Mouse (Mus musculus) hindbrain, postnatal 0 days (tissue): ENCODE results near the gene Ift74. TPM values are rescaled to one million over a fixed set of nuclear protein-coding genes. Genes with fewer than 3 reads are reported as not detected.

ENCODE experiments used
- ATAC-seq: fragments of 200-750 bp; cut with Nextera tagmentation; 2 replicates; pipeline ENCODE4 v1.8.0; 2017; ENCODE audit warnings: mild to moderate bottlenecking, moderate TSS enrichment, moderate library complexity
- DNase-seq: peaks from one replicate; pipeline ENCODE4 v3.0.0-alpha.2; 2015; ENCODE audit warnings: low spot score
- H3K27ac ChIP-seq: fragments of 300-500 bp; sonication (generic); 2 replicates; pipeline ENCODE4 v1.5.1; 2014; ENCODE audit warnings: mild to moderate bottlenecking
- H3K27me3 ChIP-seq: fragments of 300-500 bp; sonication (generic); 2 replicates; pipeline ENCODE4 v1.6.1; 2014; ENCODE audit warnings: low read length, mixed read lengths; ENCODE audit not compliant: insufficient read depth
- H3K36me3 ChIP-seq: fragments of 300-500 bp; sonication (generic); 2 replicates; pipeline ENCODE4 v1.6.1; 2014; ENCODE audit warnings: low read length, mixed read lengths; ENCODE audit not compliant: insufficient read depth
- H3K4me1 ChIP-seq: fragments of 300-500 bp; sonication (generic); 2 replicates; pipeline ENCODE4 v1.6.1; 2014; ENCODE audit warnings: antibody characterized with exemption, low read length, mixed read lengths; ENCODE audit not compliant: insufficient read depth
- H3K4me2 ChIP-seq: fragments of 300-500 bp; sonication (generic); 2 replicates; pipeline ENCODE4 v1.6.1; 2014; ENCODE audit warnings: low read depth, mild to moderate bottlenecking, low read length, moderate library complexity, mixed read lengths
- H3K4me3 ChIP-seq: fragments of 300-500 bp; sonication (generic); 2 replicates; pipeline ENCODE4 v1.5.1; 2014; ENCODE audit warnings: low read length
- H3K9ac ChIP-seq: fragments of 300-500 bp; sonication (generic); replicated peaks from 2 replicates; pipeline ENCODE4 v1.6.1; 2014; ENCODE audit warnings: mild to moderate bottlenecking, low read length, moderate library complexity, mixed read lengths
- H3K9me3 ChIP-seq: fragments of 300-500 bp; sonication (generic); 2 replicates; pipeline ENCODE4 v1.6.1; 2016; ENCODE audit warnings: low read length, mixed read lengths
- CTCF ChIP-seq: IDR thresholded peaks from 2 replicates; pipeline ENCODE4 v1.5.1; 2016; ENCODE audit warnings: antibody characterized with exemption, control low read depth, low read depth
- WGBS: fragments of 180-500 bp; shearing (Covaris S2); extraction: QIAGEN DNeasy Blood & Tissue Kit; methylation state at CpG from one replicate; pipeline ENCODE4 v1.1.7; 2014; 5-methylcytosine and 5-hydroxymethylcytosine counted together
- polyA plus RNA-seq: library from polyadenylated mRNA; unstranded; fragments of >200 nt; fragmentation: Nextera tagmentation; extraction: Ambion mirVana; gene quantifications from 2 replicates; pipeline ENCODE4 v1.2.1, GENCODE M21; 2015
- total RNA-seq: library from RNA; depleted of rRNA; stranded (reverse); fragments of >200 nt; gene quantifications from 2 replicates; pipeline ENCODE4 v1.2.3, GENCODE M21; 2014

Ift74 gene
- total and polyA plus RNA-seq, 2 experiments from 2014 or later = 5.2 to 30.1 TPM

DNA sequence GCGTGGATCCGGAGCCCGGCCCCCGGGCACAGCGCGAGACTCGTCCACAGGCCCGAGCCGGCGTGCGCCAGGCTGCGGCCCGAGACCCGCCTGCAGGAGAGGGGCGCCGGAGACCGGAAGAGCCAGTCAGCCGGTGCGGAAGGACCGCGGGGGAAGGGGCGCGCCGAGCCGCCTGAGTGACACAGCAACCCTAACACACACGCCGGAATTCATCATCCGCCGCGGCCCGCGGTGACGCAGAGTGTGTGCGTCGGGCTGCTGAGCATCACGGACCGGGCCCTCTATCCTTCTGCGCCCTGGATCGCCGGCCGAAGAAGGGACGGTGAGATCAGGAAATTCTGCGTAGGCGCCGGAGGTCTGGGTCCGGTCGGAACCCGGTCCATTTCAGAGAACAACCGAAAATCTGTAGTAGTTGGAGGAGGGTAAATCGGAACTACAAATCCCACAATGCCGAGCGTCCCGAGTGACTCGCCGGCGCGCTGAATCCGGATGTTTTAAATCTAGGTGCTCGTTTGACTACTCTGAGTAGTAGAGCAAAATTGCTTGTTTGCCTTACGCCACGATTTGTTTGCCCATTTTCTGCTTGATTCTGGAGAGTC lies 11.2 kb upstream of the Ift74 start, which contains the start of gene Plaa:
Gene Plaa (minus strand): TSS at position 214 of the 599 bp plus-strand sequence.
- ATAC-seq (peak; percentile 99), DNase-seq (peak; percentile 97)
- peak within 1 kb of the TSS; percentile 99 for H3K4me3 ChIP-seq
- no peak for TF ChIP-seq CTCF
- peak within 1 kb of the TSS; percentile 95 for H3K9ac ChIP-seq
- peaks cover 5% of the 10 kb centered on the region; the same call in 1 of the 2 replicates for H3K4me1 ChIP-seq
- no peaks in the 10 kb centered on the region for H3K9me3 ChIP-seq
- WGBS = under 1% methylated on average over 59 of the region's 61 CpGs
- H3K36me3 ChIP-seq = no peaks in the 10 kb centered on the region
- H3K27me3 ChIP-seq = no peaks in the 10 kb centered on the region
- H3K27ac ChIP-seq = peak within 1 kb of the TSS; percentile 94
- peak within 1 kb of the TSS; percentile 85 for H3K4me2 ChIP-seq

DNA sequence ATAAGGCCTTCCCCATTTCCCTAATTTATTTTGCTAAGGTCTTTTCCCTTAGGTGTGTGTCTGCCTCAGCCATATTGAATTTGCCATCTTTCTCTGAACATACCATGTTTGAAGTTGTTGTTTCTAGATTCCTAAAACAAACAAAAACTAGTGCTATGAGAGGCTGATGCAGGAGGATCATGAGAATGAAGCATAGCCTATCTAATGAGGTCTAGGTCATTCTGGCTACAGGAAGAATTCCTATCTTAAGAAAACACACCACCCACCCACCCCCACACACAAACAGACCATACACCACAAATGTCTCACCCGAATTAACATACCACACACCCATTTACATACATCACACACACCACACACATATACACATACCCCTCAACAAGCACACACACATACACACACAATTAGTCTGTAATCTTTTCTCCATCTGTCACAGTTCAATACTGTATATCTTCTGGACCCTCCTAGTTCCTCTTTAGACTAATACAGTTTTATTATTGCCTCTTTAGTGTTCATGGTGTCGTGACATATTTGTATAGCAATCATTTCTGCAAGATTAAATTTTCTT lies 9.8 kb upstream of the Ift74 start:
- ATAC-seq = no peak

DNA sequence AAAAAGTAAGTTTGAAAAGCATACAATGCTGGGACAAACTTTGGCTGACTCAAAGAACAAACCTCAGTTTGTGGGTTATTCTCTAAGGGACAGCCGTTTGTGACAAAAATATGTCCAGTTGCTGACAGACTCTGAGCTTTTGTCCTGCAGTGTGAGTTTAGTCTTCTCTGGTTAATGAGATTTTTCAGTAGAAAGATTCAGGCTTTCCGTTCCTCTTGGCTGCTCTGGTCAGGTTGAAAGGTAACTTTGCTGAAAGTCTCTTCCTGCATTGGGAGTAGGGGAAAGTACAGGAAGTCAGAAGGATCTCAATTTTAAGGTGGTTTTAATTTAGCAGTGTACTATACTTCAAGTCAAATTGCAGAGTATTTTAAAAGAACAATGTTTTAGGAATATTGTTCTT lies 8.7 kb upstream of the Ift74 start:
- Histone ChIP-seq H3K4me2 (no peak overlapping the region), H3K4me1 (peaks cover 5% of the 10 kb centered on the region; the same call in 1 of the 2 replicates), H3K36me3 (no peaks in the 10 kb centered on the region), H3K4me3 (no peak overlapping the region), H3K27me3 (no peaks in the 10 kb centered on the region), H3K9me3 (no peaks in the 10 kb centered on the region), H3K9ac (no peak overlapping the region), H3K27ac (no peak overlapping the region)
- no peak for TF ChIP-seq CTCF
- no peak for ATAC-seq
- 92% methylated on average over 2 of the region's 2 CpGs for WGBS
- no peak for DNase-seq

More for the DNA sequence above, 9.8 kb upstream of the Ift74 start:
- no peak overlapping the region for H3K4me3 ChIP-seq
- no peaks in the 10 kb centered on the region for H3K9me3 ChIP-seq
- H3K4me1 ChIP-seq = peaks cover 5% of the 10 kb centered on the region; the same call in 1 of the 2 replicates
- no peak overlapping the region for H3K4me2 ChIP-seq
- 87% methylated on average over 2 of the region's 2 CpGs for WGBS
- no peaks in the 10 kb centered on the region for H3K27me3 ChIP-seq
- H3K36me3 ChIP-seq = no peaks in the 10 kb centered on the region
- TF ChIP-seq CTCF = no peak
- no peak for DNase-seq
- H3K9ac ChIP-seq = no peak overlapping the region
- no peak overlapping the region for H3K27ac ChIP-seq

DNA sequence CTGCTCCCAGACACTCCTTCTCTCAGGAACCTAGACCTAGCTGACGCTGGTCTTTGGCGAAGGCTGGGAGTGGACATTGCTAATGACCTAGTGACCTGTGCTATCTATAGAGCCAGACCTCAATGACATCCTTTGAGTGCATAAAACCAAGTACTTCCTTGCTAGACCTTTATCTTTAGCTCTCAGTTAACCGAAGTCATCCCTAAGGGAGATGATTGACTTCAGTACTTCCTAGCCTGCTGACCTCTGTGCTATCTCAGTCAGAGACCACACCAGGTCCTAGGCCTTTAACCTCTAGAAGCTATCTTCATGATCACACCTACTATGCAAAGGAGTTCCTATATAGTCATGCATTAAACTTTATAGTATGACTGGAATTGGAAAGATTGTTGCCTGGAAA lies 4.0 kb upstream of the Ift74 start:
- TF ChIP-seq CTCF = no peak

DNA sequence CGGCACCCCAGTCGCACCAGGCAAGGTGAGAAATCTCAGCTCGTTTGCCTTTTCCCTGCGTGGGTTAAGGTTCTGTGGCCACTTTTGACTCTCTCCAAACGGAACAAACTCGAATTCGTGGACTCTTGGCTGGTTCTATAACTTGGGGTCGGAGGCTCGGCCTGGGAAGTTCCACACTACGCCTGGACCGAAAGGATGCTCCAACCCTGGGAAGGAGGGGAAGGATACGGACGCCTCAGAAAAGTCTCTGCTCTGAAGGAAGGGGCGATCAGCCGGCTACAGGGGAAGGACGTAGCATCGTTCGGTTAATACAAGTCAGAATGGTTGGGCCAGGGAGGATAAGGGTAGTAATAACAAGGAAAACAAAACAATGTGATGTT lies 326 bp downstream of the Ift74 start:
- under 1% methylated on average over 18 of the region's 18 CpGs for WGBS
- no peaks in the 10 kb centered on the region for H3K36me3 ChIP-seq
- peak overlapping the region; percentile 70 for H3K9ac ChIP-seq
- ATAC-seq (peak; percentile 84), DNase-seq (no peak)
- no peak for TF ChIP-seq CTCF
- H3K4me1 ChIP-seq = no peaks in the 10 kb centered on the region; the same call in 1 of the 2 replicates
- H3K4me2 ChIP-seq = peak overlapping the region; percentile 83
- H3K27ac ChIP-seq = peak overlapping the region; percentile 77
- no peaks in the 10 kb centered on the region for H3K9me3 ChIP-seq
- H3K27me3 ChIP-seq = no peaks in the 10 kb centered on the region
- peak overlapping the region; percentile 77 for H3K4me3 ChIP-seq

More for the DNA sequence above, 4.0 kb upstream of the Ift74 start:
- ATAC-seq (no peak), DNase-seq (no peak)
- H3K9ac ChIP-seq = no peak overlapping the region
- no peaks in the 10 kb centered on the region for H3K9me3 ChIP-seq
- WGBS = 86% methylated on average over 3 of the region's 3 CpGs
- no peaks in the 10 kb centered on the region for H3K27me3 ChIP-seq
- no peaks in the 10 kb centered on the region; the same call in 1 of the 2 replicates for H3K4me1 ChIP-seq
- no peak overlapping the region for H3K4me3 ChIP-seq
- H3K4me2 ChIP-seq = no peak overlapping the region
- no peak overlapping the region for H3K27ac ChIP-seq
- H3K36me3 ChIP-seq = no peaks in the 10 kb centered on the region

DNA sequence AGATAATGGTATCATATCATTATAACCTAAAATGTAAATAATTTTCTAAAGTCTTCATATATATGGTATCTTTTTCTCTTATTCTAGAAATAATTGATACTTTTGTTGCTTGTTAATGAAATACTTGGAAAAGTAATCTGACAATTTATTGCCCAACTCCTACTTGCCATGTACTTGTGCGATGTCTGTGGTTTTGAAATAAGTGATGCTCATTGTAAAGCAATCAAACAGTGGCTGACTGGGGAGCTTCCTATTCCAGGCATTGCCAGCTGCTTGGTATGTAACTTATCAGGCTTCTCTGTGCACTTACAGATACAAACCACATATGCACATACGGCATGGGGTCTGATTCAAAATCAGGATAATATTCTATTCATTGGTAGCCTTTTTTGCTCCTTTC lies 5.8 kb downstream of the Ift74 start:
- no peak overlapping the region for H3K27ac ChIP-seq
- H3K4me3 ChIP-seq = no peak overlapping the region
- H3K4me1 ChIP-seq = no peaks in the 10 kb centered on the region
- DNase-seq (no peak), ATAC-seq (no peak)
- no peak for TF ChIP-seq CTCF
- no peaks in the 10 kb centered on the region for H3K36me3 ChIP-seq
- H3K27me3 ChIP-seq = no peaks in the 10 kb centered on the region
- H3K9me3 ChIP-seq = no peaks in the 10 kb centered on the region
- H3K4me2 ChIP-seq = no peak overlapping the region
- WGBS = 94% methylated on average over 2 of the region's 2 CpGs
- no peak overlapping the region for H3K9ac ChIP-seq

DNA sequence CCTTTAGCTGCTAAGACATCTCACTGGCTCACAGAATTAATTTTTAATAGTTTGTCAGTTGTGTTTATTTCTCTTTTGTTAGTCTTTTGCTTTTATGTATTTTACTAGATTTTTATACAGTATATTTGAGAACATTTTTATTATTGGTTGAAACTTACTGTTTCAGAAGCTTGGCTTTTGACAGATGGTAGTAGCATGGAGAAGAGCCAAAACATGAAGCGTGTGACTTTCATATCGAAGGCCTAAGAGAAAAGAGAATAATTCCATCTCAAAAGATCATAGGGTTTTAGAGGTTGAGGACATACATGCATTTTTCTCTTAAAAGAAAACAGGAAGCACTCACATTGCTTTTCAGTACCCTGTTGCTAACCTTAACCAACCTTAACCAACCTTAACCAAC lies 28.9 kb downstream of the Ift74 start:
- ATAC-seq (no peak), DNase-seq (no peak)
- 91% methylated on average over 2 of the region's 2 CpGs for WGBS
- H3K27ac ChIP-seq = no peak overlapping the region
- no peak overlapping the region for H3K9ac ChIP-seq
- no peak for TF ChIP-seq CTCF
- H3K36me3 ChIP-seq = no peaks in the 10 kb centered on the region
- H3K4me2 ChIP-seq = no peak overlapping the region
- H3K27me3 ChIP-seq = no peaks in the 10 kb centered on the region
- no peaks in the 10 kb centered on the region for H3K9me3 ChIP-seq
- H3K4me3 ChIP-seq = no peak overlapping the region
- no peaks in the 10 kb centered on the region for H3K4me1 ChIP-seq
